Mouse (Mus musculus) heart, postnatal 0 days (tissue): ENCODE data around the gene Utp18. TPM values are rescaled to one million over a fixed set of nuclear protein-coding genes. Genes with fewer than 3 reads are reported as not detected.
A peak's percentile ranks its signal among the peaks of the same experiment; 100 is the strongest.

ENCODE experiments used
- ATAC-seq: fragments of 200-750 bp; cut with Nextera tagmentation; 2 replicates; pipeline ENCODE4 v1.8.0; 2017; ENCODE audit warnings: low read depth, moderate number of reproducible peaks, moderate library complexity; ENCODE audit not compliant: insufficient read depth
- DNase-seq: peaks from one replicate; pipeline ENCODE4 v3.0.0-alpha.2; 2016; ENCODE audit warnings: low spot score
- H3K27ac ChIP-seq: fragments of 300-500 bp; sonication (generic); 2 replicates; pipeline ENCODE4 v1.5.1; 2014; ENCODE audit warnings: low read depth, mild to moderate bottlenecking
- H3K27me3 ChIP-seq: fragments of 300-500 bp; sonication (generic); 2 replicates; pipeline ENCODE4 v1.6.1; 2014; ENCODE audit warnings: low read length, mixed read lengths; ENCODE audit not compliant: control insufficient read depth, insufficient read depth
- H3K36me3 ChIP-seq: fragments of 300-500 bp; sonication (generic); replicated peaks from 2 replicates; pipeline ENCODE4 v1.6.1; 2014; ENCODE audit warnings: low read length, mixed read lengths; ENCODE audit not compliant: control insufficient read depth, insufficient read depth
- H3K4me1 ChIP-seq: fragments of 300-500 bp; sonication (generic); 2 replicates; pipeline ENCODE4 v1.6.1; 2014; ENCODE audit warnings: antibody characterized with exemption; ENCODE audit not compliant: control insufficient read depth, insufficient read depth
- H3K4me2 ChIP-seq: fragments of 300-500 bp; sonication (generic); 2 replicates; pipeline ENCODE4 v1.6.1; 2014; ENCODE audit warnings: low read depth, mild to moderate bottlenecking, low read length, moderate library complexity
- H3K4me3 ChIP-seq: fragments of 300-500 bp; sonication (generic); 2 replicates; pipeline ENCODE4 v1.5.1; 2014; ENCODE audit warnings: low read depth, low read length
- H3K9ac ChIP-seq: fragments of 300-500 bp; sonication (generic); replicated peaks from 2 replicates; pipeline ENCODE4 v1.6.1; 2014; ENCODE audit warnings: low read depth, low read length, mixed read lengths
- H3K9me3 ChIP-seq: fragments of 300-500 bp; sonication (generic); replicated peaks from 2 replicates; pipeline ENCODE4 v1.6.1; 2016; ENCODE audit warnings: low read length; ENCODE audit not compliant: control insufficient read depth
- CTCF ChIP-seq: IDR thresholded peaks from 2 replicates; pipeline ENCODE4 v1.5.1; 2016; ENCODE audit warnings: antibody characterized with exemption, control low read depth, low read depth
- EP300 ChIP-seq: IDR thresholded peaks from 2 replicates; pipeline ENCODE4 v1.6.1; 2016; ENCODE audit warnings: antibody characterized with exemption, low read depth
- WGBS: fragments of 180-500 bp; shearing (Covaris S2); extraction: QIAGEN DNeasy Blood & Tissue Kit; methylation state at CpG from one replicate; pipeline ENCODE4 v1.1.7; 2014; 5-methylcytosine and 5-hydroxymethylcytosine counted together
- polyA plus RNA-seq: library from polyadenylated mRNA; unstranded; fragments of >200 nt; fragmentation: Nextera tagmentation; extraction: Ambion mirVana; gene quantifications from 2 replicates; pipeline ENCODE4 v1.2.1, GENCODE M21; 2015
- total RNA-seq: library from RNA; depleted of rRNA; stranded (reverse); fragments of >200 nt; gene quantifications from 2 replicates; pipeline ENCODE4 v1.2.3, GENCODE M21; 2014; ENCODE audit warnings: low replicate concordance

Utp18 gene
- total and polyA plus RNA-seq, 2 experiments from 2014 or later = 11.2 to 12.9 TPM

DNA sequence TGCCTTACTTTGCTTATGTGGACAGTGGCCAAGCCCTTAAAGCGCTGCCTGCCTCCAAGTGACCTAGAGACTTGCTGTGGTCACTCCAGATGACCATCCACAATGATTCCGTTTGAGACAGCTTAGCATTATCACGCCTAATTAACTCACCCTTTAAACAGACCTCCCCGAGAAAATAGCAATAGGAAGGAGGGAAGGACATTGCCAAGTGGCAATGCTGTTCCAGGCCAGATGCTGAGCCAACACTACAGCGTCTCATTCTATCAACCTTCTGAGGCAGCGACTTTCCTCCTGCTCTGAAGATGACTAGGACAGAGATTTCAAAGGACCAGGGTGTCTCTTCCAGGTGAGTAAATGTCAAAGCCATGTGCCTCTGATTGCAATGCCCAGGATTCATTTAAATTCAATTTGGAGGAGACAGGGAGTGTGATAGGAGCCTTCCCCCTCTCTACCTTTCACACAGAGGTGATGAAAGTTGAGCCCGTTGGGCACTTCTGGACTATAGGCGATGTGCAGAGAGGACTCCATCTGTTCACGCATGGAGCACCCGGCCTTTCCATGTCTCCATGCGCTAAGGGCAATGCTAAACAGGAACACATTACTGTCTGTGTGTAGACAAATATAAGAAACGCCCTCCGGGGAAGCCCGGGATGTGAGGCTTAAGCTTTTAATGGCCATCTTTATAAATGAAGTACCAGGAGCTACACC is 56.8 kb downstream of the Utp18 start:
- no peak overlapping the region for H3K9ac ChIP-seq
- H3K27me3 ChIP-seq = no peaks in the 10 kb centered on the region
- no peak overlapping the region for H3K4me2 ChIP-seq
- no peak for TF ChIP-seq CTCF
- no peak for TF ChIP-seq EP300
- no peak for DNase-seq
- WGBS = 70% methylated on average over 14 of the region's 14 CpGs
- no peak overlapping the region for H3K4me3 ChIP-seq
- H3K4me1 ChIP-seq = no peaks in the 10 kb centered on the region
- ATAC-seq = no peak
- no peaks in the 10 kb centered on the region for H3K36me3 ChIP-seq
- no peaks in the 10 kb centered on the region for H3K9me3 ChIP-seq
- no peak overlapping the region for H3K27ac ChIP-seq

DNA sequence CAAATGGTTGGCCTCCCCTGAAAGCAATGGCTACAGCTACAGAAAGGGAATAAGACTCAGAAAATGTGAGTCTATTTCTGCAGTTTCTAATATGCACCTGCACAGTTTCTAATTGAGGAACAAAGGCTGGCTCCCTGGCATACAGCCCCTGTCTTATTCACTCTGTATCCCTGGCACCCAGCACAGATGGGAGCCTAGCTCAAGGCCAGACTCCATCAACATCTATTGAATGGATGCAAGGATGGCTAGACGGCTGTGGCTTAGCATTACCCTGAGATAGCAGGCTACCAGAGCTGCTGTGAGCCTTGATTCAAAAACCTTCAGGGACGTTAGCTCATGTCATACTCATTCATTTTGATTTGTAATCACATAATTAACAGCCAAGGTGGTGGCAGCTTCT is 63.3 kb downstream of the Utp18 start:
- Histone ChIP-seq H3K4me1 (0 out of 2 replicates have a peak, but pooled peaks cover 3% of the 10 kb centered on the region), H3K4me3 (no peak overlapping the region), H3K9ac (no peak overlapping the region), H3K36me3 (no peaks in the 10 kb centered on the region), H3K27me3 (no peaks in the 10 kb centered on the region), H3K27ac (no peak overlapping the region), H3K9me3 (no peaks in the 10 kb centered on the region), H3K4me2 (no peak overlapping the region)
- DNase-seq (no peak), ATAC-seq (no peak)
- TF ChIP-seq CTCF = no peak
- TF ChIP-seq EP300 = no peak
- 69% methylated on average over 2 of the region's 2 CpGs for WGBS

DNA sequence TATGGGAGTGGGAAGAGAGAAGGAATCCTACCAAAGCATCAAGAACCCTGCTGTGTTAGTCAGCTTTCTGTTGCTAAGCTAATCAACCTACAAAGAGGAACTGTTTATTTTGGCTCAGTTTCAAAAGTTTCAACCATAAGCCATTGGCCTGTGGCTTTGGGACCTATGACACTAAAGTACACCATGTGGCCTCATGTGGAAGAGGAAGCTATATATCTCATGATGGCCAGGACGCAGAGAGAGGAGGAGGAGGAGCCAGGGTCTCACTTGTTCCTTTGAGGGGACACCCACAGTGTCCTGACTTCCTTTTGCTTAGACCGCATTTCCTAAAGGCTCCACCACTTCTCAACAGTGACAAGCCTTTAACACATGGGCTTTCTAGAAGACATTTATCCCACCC is 64.0 kb downstream of the Utp18 start:
- 38% methylated on average over 2 of the region's 2 CpGs for WGBS
- ATAC-seq = no peak

DNA sequence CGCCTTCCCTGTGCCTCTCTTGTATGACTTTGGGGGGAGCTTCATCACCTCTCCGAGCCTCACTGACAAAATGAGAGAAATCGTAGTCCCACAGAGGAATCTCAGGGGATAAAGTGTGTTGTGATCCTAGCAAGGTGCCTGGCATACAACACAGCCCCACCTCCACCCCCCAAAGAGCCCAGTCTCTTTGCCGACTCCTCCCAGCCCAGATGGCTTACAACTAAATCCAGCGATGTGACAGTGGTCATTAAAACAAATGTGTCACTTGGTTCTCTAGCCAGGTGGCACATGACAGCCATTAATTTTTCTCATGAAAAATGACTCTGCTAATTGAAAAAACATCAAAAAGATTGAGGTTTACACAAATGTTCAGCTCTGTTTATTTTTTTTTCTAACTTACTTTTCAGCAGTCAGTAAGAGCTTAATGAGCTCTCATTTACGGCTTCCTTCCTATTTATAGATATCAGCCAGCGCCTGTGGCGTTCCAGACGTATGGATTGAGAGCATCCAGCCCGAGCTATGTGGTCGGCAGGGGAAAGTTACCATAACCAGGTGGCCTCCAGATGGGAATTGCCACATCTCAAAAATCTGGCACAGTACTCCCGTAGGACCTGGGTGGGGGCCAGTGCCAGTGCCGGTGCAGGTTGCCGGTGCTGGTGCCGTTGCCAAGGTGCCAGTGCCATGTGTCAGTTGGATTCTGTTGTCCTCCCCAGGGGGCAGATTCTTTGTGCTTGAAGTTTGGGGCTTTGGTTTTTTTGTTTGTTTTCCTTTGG is 67.4 kb downstream of the Utp18 start:
- WGBS = 32% methylated on average over 15 of the region's 15 CpGs
- no peak overlapping the region for H3K4me3 ChIP-seq
- no peak for TF ChIP-seq CTCF
- 0 out of 2 replicates have a peak, but pooled peaks cover 3% of the 10 kb centered on the region for H3K4me1 ChIP-seq
- no peaks in the 10 kb centered on the region for H3K36me3 ChIP-seq
- DNase-seq = no peak
- no peak for ATAC-seq
- H3K27me3 ChIP-seq = no peaks in the 10 kb centered on the region
- H3K9me3 ChIP-seq = no peaks in the 10 kb centered on the region
- H3K27ac ChIP-seq = no peak overlapping the region
- no peak overlapping the region for H3K4me2 ChIP-seq
- no peak overlapping the region for H3K9ac ChIP-seq

More for the DNA sequence above, 64.0 kb downstream of the Utp18 start:
- Histone ChIP-seq H3K27ac (no peak overlapping the region), H3K4me3 (no peak overlapping the region), H3K4me2 (no peak overlapping the region), H3K36me3 (no peaks in the 10 kb centered on the region), H3K9ac (no peak overlapping the region), H3K27me3 (no peaks in the 10 kb centered on the region), H3K9me3 (no peaks in the 10 kb centered on the region), H3K4me1 (0 out of 2 replicates have a peak, but pooled peaks cover 3% of the 10 kb centered on the region)
- TF ChIP-seq EP300 (no peak), CTCF (no peak)
- DNase-seq = peak; percentile 37

DNA sequence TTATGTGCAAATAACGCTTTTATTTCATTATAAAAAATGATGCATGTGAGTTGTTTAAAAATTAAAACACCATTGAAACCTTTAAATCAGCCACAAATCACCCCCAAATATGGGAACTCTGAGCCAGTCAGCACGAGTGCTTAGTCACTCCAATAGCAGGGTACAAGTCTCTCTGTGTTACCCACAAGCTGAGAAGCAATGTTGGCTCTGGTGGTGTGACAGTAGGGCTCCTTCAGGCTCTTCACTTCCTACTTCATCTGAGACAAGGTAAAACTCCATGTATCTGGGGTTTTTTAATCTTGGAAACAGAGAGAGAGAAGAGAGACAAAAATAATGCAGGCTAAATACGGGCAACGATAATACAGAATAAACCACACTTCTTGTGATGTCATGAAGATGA is 72.6 kb downstream of the Utp18 start:
- ATAC-seq = no peak
- H3K4me3 ChIP-seq = no peak overlapping the region
- H3K4me1 ChIP-seq = no peaks in the 10 kb centered on the region
- no peak overlapping the region for H3K27ac ChIP-seq
- WGBS = 74% methylated on average over 4 of the region's 4 CpGs
- no peaks in the 10 kb centered on the region for H3K27me3 ChIP-seq
- H3K4me2 ChIP-seq = no peak overlapping the region
- H3K9me3 ChIP-seq = no peaks in the 10 kb centered on the region
- no peak for DNase-seq
- no peak for TF ChIP-seq CTCF
- no peak for TF ChIP-seq EP300
- H3K36me3 ChIP-seq = no peaks in the 10 kb centered on the region
- H3K9ac ChIP-seq = no peak overlapping the region
